Comparison of ENCODE assay signal across 8 mouse cellular contexts in the genomic region with DNA sequence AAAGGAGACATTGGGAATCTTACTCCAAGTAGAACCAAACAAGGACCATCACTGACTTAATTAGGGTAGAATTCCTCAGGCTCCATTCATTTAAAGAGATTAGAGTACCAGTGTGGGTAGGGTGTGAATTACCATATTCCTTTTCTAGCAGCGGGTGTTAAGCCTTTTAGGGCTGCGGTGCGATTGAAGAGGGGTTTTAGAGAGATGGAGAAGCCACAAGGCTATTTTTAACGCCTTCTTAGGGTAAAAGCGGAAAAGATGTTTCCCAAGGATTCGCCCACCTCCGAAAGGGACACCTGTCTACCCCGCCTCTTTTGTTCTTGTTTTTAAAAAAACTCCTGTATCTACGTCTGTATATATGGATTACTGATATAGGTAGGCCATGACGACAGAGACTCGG. TPM values are rescaled to one million over a fixed set of nuclear protein-coding genes. Genes with fewer than 3 reads are reported as not detected.
A peak's percentile ranks its signal among the peaks of the same experiment; 100 is the strongest.
DNase-seq lines count a peak whose midpoint lies in the region; ATAC-seq and TF ChIP-seq lines count a peak whose summit lies in the region.

No protein-coding gene starts in this region.

- 7% methylated on average over 11 of the region's 11 CpGs for WGBS in heart, adult 2 months
- WGBS in limb, embryonic 13.5 days = 2% methylated on average over 11 of the region's 11 CpGs
- WGBS in stomach, postnatal 0 days = 1% methylated on average over 11 of the region's 11 CpGs

- no peak for DNase-seq in heart, adult 2 months
- DNase-seq in heart, postnatal 4 days = no peak
- DNase-seq in thymus, postnatal 25 days = peak; percentile 4
- no peak for DNase-seq in thymus, postnatal 14 days
- no peak for DNase-seq in stomach, postnatal 0 days (ENCODE audit: low spot score)
- no peak for DNase-seq in yolk sac, embryonic 10.5 days (ENCODE audit: low spot score)
- no peak for DNase-seq in cerebellum, adult 11 months

- H3K36me3 ChIP-seq in heart, adult 2 months (ENCODE audit: control insufficient read depth, insufficient read depth, low read length) = peaks cover 5% of the 10 kb centered on the region; the same call in 1 of the 2 replicates
- peaks cover 31% of the 10 kb centered on the region for H3K36me3 ChIP-seq in limb, embryonic 13.5 days
- no peaks in the 10 kb centered on the region for H3K36me3 ChIP-seq in stomach, postnatal 0 days (ENCODE audit: control insufficient read depth, insufficient read depth, low read length)

- no peak for TF ChIP-seq EP300 in heart, adult 2 months (IDR thresholded peaks at IDR 0.05; ENCODE audit: insufficient read depth, low read depth, low read length)
- no peak for TF ChIP-seq EP300 in stomach, postnatal 0 days (optimal IDR thresholded peaks at IDR 0.05)

- peak overlapping the region; percentile 91 for H3K4me3 ChIP-seq in heart, adult 2 months
- H3K4me3 ChIP-seq in limb, embryonic 13.5 days = peak overlapping the region; percentile 91
- peak overlapping the region; percentile 98 for H3K4me3 ChIP-seq in stomach, postnatal 0 days (ENCODE audit: low read depth, low read length)

- no peak for TF ChIP-seq POLR2A in heart, adult 2 months (IDR thresholded peaks at IDR 0.05; ENCODE audit: insufficient read depth, low read depth, low read length)

- no peaks in the 10 kb centered on the region for H3K9me3 ChIP-seq in limb, embryonic 13.5 days
- H3K9me3 ChIP-seq in stomach, postnatal 0 days (ENCODE audit: control insufficient read depth, low read length) = no peaks in the 10 kb centered on the region

- no peak for TF ChIP-seq CTCF in heart, adult 2 months (IDR thresholded peaks at IDR 0.05)
- no peak for TF ChIP-seq CTCF in stomach, postnatal 0 days (IDR thresholded peaks at IDR 0.05; ENCODE audit: low read depth)

- H3K4me2 ChIP-seq in limb, embryonic 13.5 days (replicated peaks) = peak overlapping the region; percentile 88
- H3K4me2 ChIP-seq in stomach, postnatal 0 days (replicated peaks; ENCODE audit: low read depth) = peak overlapping the region; percentile 64

- no peak overlapping the region for H3K9ac ChIP-seq in heart, adult 2 months (ENCODE audit: low read depth, low read length)
- peak overlapping the region; percentile 96 for H3K9ac ChIP-seq in limb, embryonic 13.5 days
- peak overlapping the region; percentile 98 for H3K9ac ChIP-seq in stomach, postnatal 0 days (ENCODE audit: low read length)

- H3K4me1 ChIP-seq in heart, adult 2 months (ENCODE audit: control insufficient read depth, insufficient read depth, low read length) = peaks cover 3% of the 10 kb centered on the region
- peaks cover 28% of the 10 kb centered on the region for H3K4me1 ChIP-seq in limb, embryonic 13.5 days
- no peaks in the 10 kb centered on the region for H3K4me1 ChIP-seq in stomach, postnatal 0 days (replicated peaks; ENCODE audit: control insufficient read depth, insufficient read depth)

- intact Hi-C loops in heart, adult 2 months (cut with DNase I) = no loop called here

- peaks cover 4% of the 10 kb centered on the region for H3K79me2 ChIP-seq in heart, adult 2 months (replicated peaks; ENCODE audit: control insufficient read depth, insufficient read depth, low read length)

- H3K27me3 ChIP-seq in heart, adult 2 months (ENCODE audit: control insufficient read depth, insufficient read depth, low read length) = no peaks in the 10 kb centered on the region
- H3K27me3 ChIP-seq in limb, embryonic 13.5 days = no peaks in the 10 kb centered on the region
- no peaks in the 10 kb centered on the region for H3K27me3 ChIP-seq in stomach, postnatal 0 days (ENCODE audit: control insufficient read depth, insufficient read depth, low read length)

- no peak for ATAC-seq in limb, embryonic 13.5 days (ENCODE audit: low FRiP score, low read depth)
- no peak for ATAC-seq in stomach, postnatal 0 days (ENCODE audit: low FRiP score, low TSS enrichment)

- no peak overlapping the region for H3K27ac ChIP-seq in heart, adult 2 months
- no peak overlapping the region for H3K27ac ChIP-seq in limb, embryonic 13.5 days
- H3K27ac ChIP-seq in stomach, postnatal 0 days (replicated peaks) = no peak overlapping the region

RNA-seq across cellular contexts. Expression of gene Zcrb1, which starts 0.9 kb away (rescaled TPM):
- total RNA-seq in heart, adult 2 months (2021) = 10 to 100 TPM; 89.3 to 97.3 TPM
- polyA plus RNA-seq in heart, adult 2 months (2012; rRNA removed) = 33.0 and 52.7 TPM in 2 replicates
- 10 to 100 TPM; 80.4 to 81.1 TPM for total RNA-seq in heart, postnatal 4 days (2021)
- polyA plus RNA-seq in limb, embryonic 13.5 days (2015; fragmentation: Nextera tagmentation; extraction: Ambion mirVana) = 149 and 162 TPM in 2 replicates
- 86.8 and 90.7 TPM in 2 replicates for polyA plus RNA-seq in stomach, postnatal 0 days (2015; fragmentation: Nextera tagmentation; extraction: Ambion mirVana)

RNA-seq across cellular contexts. Expression of gene Pphln1, which starts 0.9 kb away (rescaled TPM):
- total RNA-seq in heart, adult 2 months (2021) = 10 to 100 TPM; 20.9 to 21.6 TPM
- polyA plus RNA-seq in heart, adult 2 months (2012; rRNA removed) = 6.0 and 10.3 TPM in 2 replicates
- total RNA-seq in heart, postnatal 4 days (2021) = 10 to 100 TPM; 35.1 to 36.6 TPM
- polyA plus RNA-seq in limb, embryonic 13.5 days (2015; fragmentation: Nextera tagmentation; extraction: Ambion mirVana) = 57.1 and 62.8 TPM in 2 replicates
- 18.2 and 19.3 TPM in 2 replicates for polyA plus RNA-seq in stomach, postnatal 0 days (2015; fragmentation: Nextera tagmentation; extraction: Ambion mirVana)
